Mouse (Mus musculus): ENCODE measurements around the gene Tmem131. TPM values are rescaled to one million over a fixed set of nuclear protein-coding genes. Genes with fewer than 3 reads are reported as not detected.

Tmem131 gene
- total and polyA plus RNA-seq, 2 experiments from 2014 or later: 9.4 to 29.3 TPM

- Histone ChIP-seq H3K27ac (ENCODE audit: low read depth, low read length) (no peak overlapping the region), H3K36me3 (ENCODE audit: insufficient read depth) (peaks cover 10% of the 10 kb centered on the region; the same call in 1 of the 2 replicates), H3K9me3 (ENCODE audit: low read length) (no peaks in the 10 kb centered on the region), H3K9ac (no peak overlapping the region), H3K4me2 (ENCODE audit: low read depth) (no peak overlapping the region), H3K27me3 (ENCODE audit: insufficient read depth, low read length) (no peaks in the 10 kb centered on the region), H3K4me1 (ENCODE audit: insufficient read depth) (no peaks in the 10 kb centered on the region), H3K4me3 (ENCODE audit: low read depth, low read length) (no peak overlapping the region)
- TF ChIP-seq CTCF (IDR thresholded peaks at IDR 0.05; ENCODE audit: low read depth): peak; percentile 45; the same call in 1 of the 2 replicates
- ATAC-seq: no peak
- peak; percentile 22 for DNase-seq
- WGBS: 92% methylated on average over 7 of the region's 7 CpGs
Measured at GRCm38 (mm10) chr1:36786377-36786776, 157.1 kb downstream of the Tmem131 start.

GRCm38 (mm10) chr1:36785238-36785641 lies 158.2 kb downstream of the Tmem131 start:
- TF ChIP-seq CTCF (IDR thresholded peaks at IDR 0.05; ENCODE audit: low read depth): peak; percentile 51; the same call in 1 of the 2 replicates
- H3K27me3 ChIP-seq (ENCODE audit: insufficient read depth, low read length): no peaks in the 10 kb centered on the region
- H3K27ac ChIP-seq (ENCODE audit: low read depth, low read length): peak overlapping the region; percentile 88
- WGBS: 2% methylated on average over 16 of the region's 16 CpGs
- H3K4me1 ChIP-seq (ENCODE audit: insufficient read depth): no peaks in the 10 kb centered on the region
- no peaks in the 10 kb centered on the region for H3K9me3 ChIP-seq (ENCODE audit: low read length)
- DNase-seq (peak; percentile 85), ATAC-seq (peak; percentile 85)
- peak overlapping the region; percentile 46 for H3K4me3 ChIP-seq (ENCODE audit: low read depth, low read length)
- 0 out of 2 replicates have a peak, but pooled peaks cover 1% of the 10 kb centered on the region for H3K36me3 ChIP-seq (ENCODE audit: insufficient read depth)
- H3K9ac ChIP-seq: peak overlapping the region; percentile 70
- H3K4me2 ChIP-seq (ENCODE audit: low read depth): peak overlapping the region; percentile 90

- Histone ChIP-seq H3K9me3 (ENCODE audit: low read length) (no peaks in the 10 kb centered on the region), H3K4me2 (ENCODE audit: low read depth) (peak overlapping the region; percentile 90), H3K27me3 (ENCODE audit: insufficient read depth, low read length) (no peaks in the 10 kb centered on the region), H3K36me3 (ENCODE audit: insufficient read depth) (no peaks in the 10 kb centered on the region), H3K27ac (ENCODE audit: low read depth, low read length) (peak overlapping the region; percentile 88), H3K9ac (peak overlapping the region; percentile 70), H3K4me1 (ENCODE audit: insufficient read depth) (no peaks in the 10 kb centered on the region), H3K4me3 (ENCODE audit: low read depth, low read length) (peak overlapping the region; percentile 46)
- 2% methylated on average over 20 of the region's 20 CpGs for WGBS
- peak; percentile 93 for TF ChIP-seq CTCF (IDR thresholded peaks at IDR 0.05; ENCODE audit: low read depth)
- DNase-seq: peak; percentile 95
- peak; percentile 87 for ATAC-seq
Measured at GRCm38 (mm10) chr1:36784365-36785134, 158.9 kb downstream of the Tmem131 start.

- H3K9me3 ChIP-seq (ENCODE audit: low read length): no peaks in the 10 kb centered on the region
- H3K4me1 ChIP-seq (ENCODE audit: insufficient read depth): no peaks in the 10 kb centered on the region
- ATAC-seq (no peak), DNase-seq (no peak)
- H3K9ac ChIP-seq: no peak overlapping the region
- TF ChIP-seq CTCF (IDR thresholded peaks at IDR 0.05; ENCODE audit: low read depth): no peak
- H3K36me3 ChIP-seq (ENCODE audit: insufficient read depth): no peaks in the 10 kb centered on the region
- no peak overlapping the region for H3K4me3 ChIP-seq (ENCODE audit: low read depth, low read length)
- no peak overlapping the region for H3K4me2 ChIP-seq (ENCODE audit: low read depth)
- H3K27me3 ChIP-seq (ENCODE audit: insufficient read depth, low read length): no peaks in the 10 kb centered on the region
- WGBS: 85% methylated on average over 11 of the region's 11 CpGs
- no peak overlapping the region for H3K27ac ChIP-seq (ENCODE audit: low read depth, low read length)
Measured at GRCm38 (mm10) chr1:36782476-36782875, 161.0 kb downstream of the Tmem131 start.

- H3K27ac ChIP-seq (ENCODE audit: low read depth, low read length): no peak overlapping the region
- DNase-seq (no peak), ATAC-seq (no peak)
- H3K4me2 ChIP-seq (ENCODE audit: low read depth): no peak overlapping the region
- H3K4me3 ChIP-seq (ENCODE audit: low read depth, low read length): no peak overlapping the region
- H3K4me1 ChIP-seq (ENCODE audit: insufficient read depth): no peaks in the 10 kb centered on the region
- no peaks in the 10 kb centered on the region for H3K36me3 ChIP-seq (ENCODE audit: insufficient read depth)
- WGBS: 87% methylated on average over 13 of the region's 13 CpGs
- H3K27me3 ChIP-seq (ENCODE audit: insufficient read depth, low read length): no peaks in the 10 kb centered on the region
- H3K9ac ChIP-seq: no peak overlapping the region
- no peaks in the 10 kb centered on the region for H3K9me3 ChIP-seq (ENCODE audit: low read length)
- no peak for TF ChIP-seq CTCF (IDR thresholded peaks at IDR 0.05; ENCODE audit: low read depth)
Measured at GRCm38 (mm10) chr1:36780793-36781192, 162.7 kb downstream of the Tmem131 start.

GRCm38 (mm10) chr1:36772198-36772934 lies 171.1 kb downstream of the Tmem131 start:
- Histone ChIP-seq H3K36me3 (ENCODE audit: insufficient read depth) (no peaks in the 10 kb centered on the region), H3K27ac (ENCODE audit: low read depth, low read length) (no peak overlapping the region), H3K4me2 (ENCODE audit: low read depth) (no peak overlapping the region), H3K9me3 (ENCODE audit: low read length) (no peaks in the 10 kb centered on the region), H3K9ac (no peak overlapping the region), H3K4me3 (ENCODE audit: low read depth, low read length) (no peak overlapping the region), H3K4me1 (ENCODE audit: insufficient read depth) (no peaks in the 10 kb centered on the region), H3K27me3 (ENCODE audit: insufficient read depth, low read length) (no peaks in the 10 kb centered on the region)
- no peak for TF ChIP-seq CTCF (IDR thresholded peaks at IDR 0.05; ENCODE audit: low read depth)
- ATAC-seq: no peak
- 89% methylated on average over 9 of the region's 9 CpGs for WGBS
- no peak for DNase-seq

- Histone ChIP-seq H3K4me3 (ENCODE audit: low read depth, low read length) (0 out of 2 replicates have a peak overlapping the region, but pooled peaks have one; percentile 16), H3K4me2 (ENCODE audit: low read depth) (no peak overlapping the region), H3K27ac (ENCODE audit: low read depth, low read length) (no peak overlapping the region), H3K9ac (no peak overlapping the region), H3K4me1 (ENCODE audit: insufficient read depth) (no peaks in the 10 kb centered on the region), H3K36me3 (ENCODE audit: insufficient read depth) (no peaks in the 10 kb centered on the region), H3K9me3 (ENCODE audit: low read length) (no peaks in the 10 kb centered on the region), H3K27me3 (ENCODE audit: insufficient read depth, low read length) (no peaks in the 10 kb centered on the region)
- no peak for DNase-seq
- WGBS: 26% methylated on average over 27 of the region's 27 CpGs
- no peak for TF ChIP-seq CTCF (IDR thresholded peaks at IDR 0.05; ENCODE audit: low read depth)
- ATAC-seq: peak; percentile 51
Measured at GRCm38 (mm10) chr1:36770998-36771397, 172.5 kb downstream of the Tmem131 start.

Data from forebrain, postnatal 0 days (tissue).